Mouse (Mus musculus): ENCODE measurements around the gene Agxt2. TPM values are rescaled to one million over a fixed set of nuclear protein-coding genes. Genes with fewer than 3 reads are reported as not detected.
A peak's percentile ranks its signal among the peaks of the same experiment; 100 is the strongest.

The Agxt2 gene
- total and polyA plus RNA-seq, 3 experiments: not detected

GRCm38 (mm10) chr15:10439963-10440362, 81.6 kb downstream of the Agxt2 start:
- Histone ChIP-seq H3K27me3 (ENCODE audit: control insufficient read depth in 1 of 2, insufficient read depth in 2 of 2, low read length in 2 of 2) (no peaks in the 10 kb centered on the region), H3K36me3 (ENCODE audit: control insufficient read depth in 1 of 2, insufficient read depth in 2 of 2, low read length in 2 of 2) (peaks cover 6 to 9% of the 10 kb centered on the region in 2 experiments)
- TF ChIP-seq POLR2AphosphoS2 (IDR thresholded peaks at IDR 0.05; ENCODE audit: low read length): no peak
- TF ChIP-seq USF2 (IDR thresholded peaks at IDR 0.05; ENCODE audit: borderline replicate concordance in 1 of 2, insufficient read depth in 1 of 2, low read depth in 1 of 2, low read length in 2 of 2): no peak
- TF ChIP-seq MYB (IDR thresholded peaks at IDR 0.05; ENCODE audit: low read depth, low read length): no peak
- peak; percentile 1 for TF ChIP-seq RAD21 (IDR thresholded peaks at IDR 0.05; ENCODE audit: low read depth, low read length)
- TF ChIP-seq MXI1 (IDR thresholded peaks at IDR 0.05; ENCODE audit: low read depth, low read length): no peak

GRCm38 (mm10) chr15:10441493-10441892, 83.2 kb downstream of the Agxt2 start:
- DNase-seq (ENCODE audit: low read depth, low spot score): no peak
- Histone ChIP-seq H3K79me2 (ENCODE audit: control insufficient read depth, insufficient read depth, low read length, poor library complexity) (no peaks in the 10 kb centered on the region), H3K9me3 (replicated peaks; ENCODE audit: insufficient read depth, low read length) (no peaks in the 10 kb centered on the region), H3K36me3 (ENCODE audit: control insufficient read depth in 1 of 2, insufficient read depth in 2 of 2, low read length in 2 of 2) (peaks cover 7 to 9% of the 10 kb centered on the region in 2 experiments), H3K9ac (ENCODE audit: control insufficient read depth, low read depth, low read length, poor library complexity, severe bottlenecking) (no peak overlapping the region), H3K27me3 (ENCODE audit: control insufficient read depth in 1 of 2, insufficient read depth in 2 of 2, low read length in 2 of 2) (no peaks in the 10 kb centered on the region), H3K4me3 (ENCODE audit: control insufficient read depth in 1 of 2, insufficient read depth in 1 of 2, low read depth in 2 of 2, low read length in 2 of 2) (no peak overlapping the region), H3K27ac (ENCODE audit: control insufficient read depth, low read depth, low read length) (no peak overlapping the region), H3K4me1 (ENCODE audit: control insufficient read depth in 1 of 2, insufficient read depth in 2 of 2, low read length in 2 of 2) (peaks cover 5% of the 10 kb centered on the region in 2 experiments)
- TF ChIP-seq E2F4 (IDR thresholded peaks at IDR 0.05; ENCODE audit: borderline replicate concordance, low read depth, low read length) (no peak), TAL1 (IDR thresholded peaks at IDR 0.05; ENCODE audit: low read length) (no peak), MYC (IDR thresholded peaks at IDR 0.05; ENCODE audit: low read depth, low read length) (no peak), ZMIZ1 (IDR thresholded peaks at IDR 0.05; ENCODE audit: low read depth, low read length) (no peak), SMC3 (IDR thresholded peaks at IDR 0.05; ENCODE audit: low read depth, low read length) (no peak), NRF1 (IDR thresholded peaks at IDR 0.05; ENCODE audit: insufficient read depth, low read depth, low read length, poor library complexity, severe bottlenecking) (no peak), GABPA (IDR thresholded peaks at IDR 0.05; ENCODE audit: low read depth, low read length) (no peak), MEF2A (IDR thresholded peaks at IDR 0.05; ENCODE audit: extremely low read depth, insufficient replicate concordance, low read depth, low read length, poor library complexity, severe bottlenecking) (no peak), RAD21 (IDR thresholded peaks at IDR 0.05; ENCODE audit: low read depth, low read length) (no peak), ZC3H11A (IDR thresholded peaks at IDR 0.05; ENCODE audit: low read depth, low read length) (no peak), CHD2 (IDR thresholded peaks at IDR 0.05; ENCODE audit: low read length) (no peak), ETS1 (IDR thresholded peaks at IDR 0.05; ENCODE audit: low read depth, low read length) (no peak), MYB (IDR thresholded peaks at IDR 0.05; ENCODE audit: low read depth, low read length) (no peak)

More at GRCm38 (mm10) chr15:10439963-10440362, 81.6 kb downstream of the Agxt2 start:
- Histone ChIP-seq H3K79me2 (ENCODE audit: control insufficient read depth, insufficient read depth, low read length, poor library complexity) (no peaks in the 10 kb centered on the region), H3K9me3 (replicated peaks; ENCODE audit: insufficient read depth, low read length) (no peaks in the 10 kb centered on the region), H3K9ac (ENCODE audit: control insufficient read depth, low read depth, low read length, poor library complexity, severe bottlenecking) (no peak overlapping the region), H3K4me3 (ENCODE audit: control insufficient read depth in 1 of 2, insufficient read depth in 1 of 2, low read depth in 2 of 2, low read length in 2 of 2) (no peak overlapping the region), H3K4me1 (ENCODE audit: control insufficient read depth in 1 of 2, insufficient read depth in 2 of 2, low read length in 2 of 2) (peaks cover 5% of the 10 kb centered on the region in 2 experiments), H3K27ac (ENCODE audit: control insufficient read depth, low read depth, low read length) (no peak overlapping the region)
- DNase-seq (ENCODE audit: low read depth, low spot score): no peak

All from MEL (cell line).